Comparison of ENCODE assay signal across 17 mouse cellular contexts in the genomic region with DNA sequence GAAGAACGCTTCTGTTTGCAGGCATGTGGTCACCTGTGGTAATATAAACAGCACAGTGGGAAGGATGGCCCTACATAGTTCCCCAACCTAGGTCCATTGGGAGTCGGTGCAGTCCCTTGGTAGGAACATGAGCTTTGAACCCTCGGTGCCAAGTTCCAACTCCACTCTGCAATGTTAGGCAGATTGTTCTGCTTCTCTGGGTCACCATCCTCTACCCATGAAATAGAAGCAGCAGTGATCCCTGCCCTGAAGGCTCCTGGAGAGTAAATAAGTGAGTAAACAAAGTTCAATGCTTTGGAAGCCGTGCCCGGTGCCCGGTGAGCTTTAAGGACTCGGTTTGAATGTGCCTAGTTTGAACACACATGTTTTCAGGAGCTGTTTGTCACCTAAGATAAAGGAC.
"Had no signal": no experiment of that assay in that cellular context is flagged by ENCODE, and none has a peak within 500 bp of the region (broad histone marks: within the 10 kb centered on the region; RNA-seq: fewer than 3 reads in every experiment).

No protein-coding gene starts in this region.

- H3K9ac ChIP-seq: liver, postnatal 0 days; lung, embryonic 15.5 days; midbrain, embryonic 12.5 days; neural tube, embryonic 12.5 days; stomach, embryonic 15.5 days had no signal

- H3K4me2 ChIP-seq: lung, embryonic 15.5 days; midbrain, embryonic 12.5 days; neural tube, embryonic 12.5 days; stomach, embryonic 15.5 days had no signal

- H3K27me3 ChIP-seq: lung, embryonic 15.5 days; midbrain, embryonic 12.5 days; neural tube, embryonic 12.5 days; stomach, embryonic 15.5 days had no signal

- H3K4me1 ChIP-seq: lung, embryonic 15.5 days; midbrain, embryonic 12.5 days; neural tube, embryonic 12.5 days; stomach, embryonic 15.5 days had no signal

- H3K4me3 ChIP-seq: lung, embryonic 15.5 days; megakaryocyte, embryonic 14.5 days; midbrain, embryonic 12.5 days; neural tube, embryonic 12.5 days; stomach, embryonic 15.5 days had no signal

- H3K36me3 ChIP-seq: lung, embryonic 15.5 days; midbrain, embryonic 12.5 days; neural tube, embryonic 12.5 days; stomach, embryonic 15.5 days had no signal

- H3K27ac ChIP-seq: lung, embryonic 15.5 days; macrophage; midbrain, embryonic 12.5 days; neural tube, embryonic 12.5 days; stomach, embryonic 15.5 days; stomach, postnatal 0 days had no signal

- H3K9me3 ChIP-seq: lung, embryonic 15.5 days; megakaryocyte, embryonic 14.5 days; midbrain, embryonic 12.5 days; neural tube, embryonic 12.5 days; stomach, embryonic 15.5 days had no signal

- ATAC-seq: liver, postnatal 0 days; lung, postnatal 0 days had no signal

- DNase-seq: liver, postnatal 0 days; lung, adult 2 months; lung, postnatal 14 days; lung, postnatal 36 days; midbrain, embryonic 14.5 days; right cerebral cortex, postnatal 14 days; thymus, adult 2 months; thymus, postnatal 25 days; thymus, postnatal 4 days had no signal
